Mouse (Mus musculus) limb, embryonic 14.5 days (tissue): ENCODE measurements at regions not wholly inside any gene's neighbourhood (a gene's known extent, or its start where the extent isn't known, plus 50 kb on each side); places are given as distances from the start of the nearest gene placed in this dataset.

Experiments
- ATAC-seq: fragments of 200-750 bp; cut with Nextera tagmentation; 2 replicates; pipeline ENCODE4 v1.8.0; 2017; ENCODE audit warnings: low read depth, moderate number of reproducible peaks, moderate TSS enrichment; ENCODE audit not compliant: low FRiP score
- DNase-seq: peaks from one replicate; pipeline ENCODE4 v3.0.0-alpha.2; 2015; ENCODE audit warnings: low spot score
- H3K27ac ChIP-seq: fragments of 300-500 bp; sonication (generic); replicated peaks from 2 replicates; pipeline ENCODE4 v1.5.1; 2014; ENCODE audit warnings: low read depth, mild to moderate bottlenecking, low read length, moderate library complexity, mixed read lengths
- H3K27me3 ChIP-seq: fragments of 300-500 bp; sonication (generic); 2 replicates; pipeline ENCODE4 v1.6.1; 2014; ENCODE audit warnings: low read length, mixed read lengths; ENCODE audit not compliant: control insufficient read depth, insufficient read depth
- H3K36me3 ChIP-seq: fragments of 300-500 bp; sonication (generic); 2 replicates; pipeline ENCODE4 v1.6.1; 2014; ENCODE audit warnings: mild to moderate bottlenecking, low read length, moderate library complexity, mixed read lengths; ENCODE audit not compliant: control insufficient read depth, insufficient read depth
- H3K4me1 ChIP-seq: fragments of 300-500 bp; sonication (generic); 2 replicates; pipeline ENCODE4 v1.6.1; 2014; ENCODE audit warnings: antibody characterized with exemption, low read length, mixed read lengths; ENCODE audit not compliant: control insufficient read depth, insufficient read depth
- H3K4me2 ChIP-seq: fragments of 300-500 bp; sonication (generic); replicated peaks from 2 replicates; pipeline ENCODE4 v1.6.1; 2014; ENCODE audit warnings: low read depth, mild to moderate bottlenecking, low read length, moderate library complexity; ENCODE audit not compliant: severe bottlenecking
- H3K4me3 ChIP-seq: fragments of 300-500 bp; sonication (generic); replicated peaks from 2 replicates; pipeline ENCODE4 v1.5.1; 2014; ENCODE audit warnings: low read length
- H3K9ac ChIP-seq: fragments of 300-500 bp; sonication (generic); 2 replicates; pipeline ENCODE4 v1.6.1; 2014; ENCODE audit warnings: mild to moderate bottlenecking, low read depth, low read length, moderate library complexity; ENCODE audit not compliant: severe bottlenecking
- H3K9me3 ChIP-seq: fragments of 300-500 bp; sonication (generic); 2 replicates; pipeline ENCODE4 v1.6.1; 2016; ENCODE audit warnings: low read length; ENCODE audit not compliant: control insufficient read depth
- POLR2A ChIP-seq: fragments of 200-500 bp; IDR thresholded peaks from 2 replicates; pipeline ENCODE4 v1.8.0; 2012; ENCODE audit warnings: inconsistent platforms, mild to moderate bottlenecking, moderate library complexity, borderline replicate concordance; ENCODE audit not compliant: insufficient read depth, insufficient read length; ENCODE audit errors: extremely low read depth
- WGBS: fragments of 180-500 bp; shearing (Covaris S2); extraction: QIAGEN DNeasy Blood & Tissue Kit; methylation state at CpG from one replicate; pipeline ENCODE4 v1.1.7; 2014; 5-methylcytosine and 5-hydroxymethylcytosine counted together

- 75% methylated on average over 5 of the region's 5 CpGs for WGBS
Observed at GRCm38 (mm10) chr1:186230476-186230875, 113.4 kb upstream of the Lyplal1 start.

GRCm38 (mm10) chr1:186229856-186230255 lies 112.7 kb upstream of the Lyplal1 start:
- ATAC-seq = no peak
- H3K27me3 ChIP-seq = no peaks in the 10 kb centered on the region
- H3K4me1 ChIP-seq = no peaks in the 10 kb centered on the region
- H3K9ac ChIP-seq = no peak overlapping the region
- no peak overlapping the region for H3K4me2 ChIP-seq
- no peaks in the 10 kb centered on the region for H3K9me3 ChIP-seq
- no peak overlapping the region for H3K27ac ChIP-seq
- WGBS = 65% methylated on average over 6 of the region's 6 CpGs
- no peak for TF ChIP-seq POLR2A
- no peaks in the 10 kb centered on the region for H3K36me3 ChIP-seq
- DNase-seq = no peak
- H3K4me3 ChIP-seq = no peak overlapping the region

More at GRCm38 (mm10) chr1:186230476-186230875, 113.4 kb upstream of the Lyplal1 start:
- Histone ChIP-seq H3K9me3 (no peaks in the 10 kb centered on the region), H3K27ac (no peak overlapping the region), H3K36me3 (no peaks in the 10 kb centered on the region), H3K4me3 (no peak overlapping the region), H3K4me2 (no peak overlapping the region), H3K4me1 (no peaks in the 10 kb centered on the region), H3K9ac (no peak overlapping the region), H3K27me3 (no peaks in the 10 kb centered on the region)
- TF ChIP-seq POLR2A = no peak
- ATAC-seq (no peak), DNase-seq (no peak)

- Histone ChIP-seq H3K9me3 (no peaks in the 10 kb centered on the region), H3K4me3 (no peak overlapping the region), H3K36me3 (no peaks in the 10 kb centered on the region), H3K9ac (no peak overlapping the region), H3K4me2 (no peak overlapping the region), H3K4me1 (peaks cover 7% of the 10 kb centered on the region), H3K27me3 (no peaks in the 10 kb centered on the region), H3K27ac (no peak overlapping the region)
- TF ChIP-seq POLR2A = no peak
- DNase-seq = no peak
- no peak for ATAC-seq
- 86% methylated on average over 4 of the region's 4 CpGs for WGBS
Observed at GRCm38 (mm10) chr1:186228396-186228795, 111.3 kb upstream of the Lyplal1 start.

GRCm38 (mm10) chr1:186224231-186224630 lies 107.1 kb upstream of the Lyplal1 start:
- Histone ChIP-seq H3K9me3 (no peaks in the 10 kb centered on the region), H3K9ac (no peak overlapping the region), H3K4me1 (peaks cover 15% of the 10 kb centered on the region), H3K27ac (no peak overlapping the region), H3K4me3 (no peak overlapping the region), H3K4me2 (no peak overlapping the region), H3K36me3 (no peaks in the 10 kb centered on the region), H3K27me3 (no peaks in the 10 kb centered on the region)
- no peak for TF ChIP-seq POLR2A
- no peak for ATAC-seq
- no peak for DNase-seq
- WGBS = 67% methylated on average over 5 of the region's 5 CpGs

- H3K4me1 ChIP-seq = peaks cover 15% of the 10 kb centered on the region
- no peak for TF ChIP-seq POLR2A
- H3K27me3 ChIP-seq = no peaks in the 10 kb centered on the region
- DNase-seq = no peak
- 39% methylated on average over 7 of the region's 7 CpGs for WGBS
- H3K4me3 ChIP-seq = no peak overlapping the region
- no peak overlapping the region; the same call in 1 of the 2 replicates for H3K27ac ChIP-seq
- H3K9ac ChIP-seq = no peak overlapping the region
- no peaks in the 10 kb centered on the region for H3K9me3 ChIP-seq
- H3K36me3 ChIP-seq = no peaks in the 10 kb centered on the region
- no peak overlapping the region for H3K4me2 ChIP-seq
- ATAC-seq = peak; percentile 60
Observed at GRCm38 (mm10) chr1:186223417-186223816, 106.3 kb upstream of the Lyplal1 start.

- DNase-seq (no peak), ATAC-seq (no peak)
- no peak overlapping the region for H3K9ac ChIP-seq
- H3K9me3 ChIP-seq = no peaks in the 10 kb centered on the region
- 80% methylated on average over 4 of the region's 4 CpGs for WGBS
- no peak for TF ChIP-seq POLR2A
- peaks cover 15% of the 10 kb centered on the region for H3K4me1 ChIP-seq
- H3K4me3 ChIP-seq = no peak overlapping the region
- H3K27me3 ChIP-seq = no peaks in the 10 kb centered on the region
- no peak overlapping the region for H3K27ac ChIP-seq
- no peaks in the 10 kb centered on the region for H3K36me3 ChIP-seq
- H3K4me2 ChIP-seq = no peak overlapping the region
Observed at GRCm38 (mm10) chr1:186218995-186219394, 101.9 kb upstream of the Lyplal1 start.
